In the genomic region with DNA sequence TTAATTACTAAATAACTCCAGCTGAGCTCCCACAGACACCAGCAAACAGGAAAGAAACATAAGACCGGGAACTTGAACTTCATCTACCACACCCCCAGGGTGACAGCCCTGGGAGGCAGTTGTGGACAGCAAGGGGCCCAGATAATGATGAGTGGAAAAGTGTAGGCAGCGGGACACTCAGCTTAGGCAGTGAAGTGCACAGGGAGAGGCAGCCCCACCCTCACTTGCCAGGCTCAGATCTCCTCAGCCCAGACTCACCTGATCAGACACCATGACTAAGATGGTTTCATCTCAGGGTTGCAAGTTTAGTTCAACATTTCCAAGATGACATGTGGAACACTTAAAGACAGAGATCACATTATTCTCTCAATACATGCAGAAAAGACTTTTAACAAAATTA, we compare ENCODE assay signal across 21 mouse cellular contexts. TPM values are rescaled to one million over a fixed set of nuclear protein-coding genes. Genes with fewer than 3 reads are reported as not detected.
DNase-seq lines count a peak whose midpoint lies in the region; ATAC-seq lines count a peak whose summit lies in the region.
"Had no signal": no experiment of that assay in that cellular context is flagged by ENCODE, and none has a peak within 500 bp of the region (broad histone marks: within the 10 kb centered on the region; RNA-seq: fewer than 3 reads in every experiment).

No protein-coding gene starts in this region.

- H3K36me3 ChIP-seq in heart, embryonic 12.5 days: no peaks in the 10 kb centered on the region
- no peaks in the 10 kb centered on the region for H3K36me3 ChIP-seq in intestine, embryonic 16.5 days (ENCODE audit: control insufficient read depth, insufficient read depth, low read length)
- H3K36me3 ChIP-seq in liver, embryonic 13.5 days: no peaks in the 10 kb centered on the region
- H3K36me3 ChIP-seq: embryonic facial prominence, embryonic 13.5 days; forebrain, embryonic 12.5 days; hindbrain, embryonic 10.5 days had no signal

- H3K27me3 ChIP-seq in heart, embryonic 12.5 days (replicated peaks): no peaks in the 10 kb centered on the region
- no peaks in the 10 kb centered on the region for H3K27me3 ChIP-seq in intestine, embryonic 16.5 days (replicated peaks; ENCODE audit: control insufficient read depth, insufficient read depth, low read length)
- peaks cover 4% of the 10 kb centered on the region; the same call in 1 of the 2 replicates for H3K27me3 ChIP-seq in liver, embryonic 13.5 days
- H3K27me3 ChIP-seq: CH12.LX; embryonic facial prominence, embryonic 13.5 days had no signal

- no peak overlapping the region for H3K9ac ChIP-seq in heart, embryonic 12.5 days
- no peak overlapping the region for H3K9ac ChIP-seq in intestine, embryonic 16.5 days (ENCODE audit: low read depth, low read length)
- H3K9ac ChIP-seq in liver, embryonic 13.5 days: no peak overlapping the region
- H3K9ac ChIP-seq: embryonic facial prominence, embryonic 13.5 days; forebrain, embryonic 12.5 days; hindbrain, embryonic 14.5 days had no signal

- DNase-seq in heart, postnatal 14 days: no peak
- DNase-seq in c-Kit-negative CD71-positive TER-119-positive erythroid progenitor cells, embryonic 14.5 days (ENCODE audit: low read depth, low spot score): peak; percentile 48
- DNase-seq in liver, embryonic 13.5 days: peak; percentile 67
- DNase-seq in spleen, postnatal 36 days (ENCODE audit: low spot score in 2 of 2): no peak
- no peak for DNase-seq in urinary bladder, postnatal 36 days (ENCODE audit: low spot score in 2 of 2)
- DNase-seq: adrenal gland, adult 8-10 months; adrenal gland, postnatal 36 days; cerebellum, adult 11-12 months; cerebellum, adult 9-10 months; cerebellum, postnatal 36 days; gastrocnemius, postnatal 10 days; heart, adult 18-20 months; heart, postnatal 10 days had no signal

- intact Hi-C loops in heart, postnatal 14 days (cut with DNase I): loop anchor here (10.0 kb wide), 1 partner anchor 156 kb away; no protein-coding TSS in a partner anchor

- H3K4me2 ChIP-seq in heart, embryonic 12.5 days: no peak overlapping the region
- H3K4me2 ChIP-seq in intestine, embryonic 16.5 days (ENCODE audit: low read depth, low read length): no peak overlapping the region
- no peak overlapping the region for H3K4me2 ChIP-seq in liver, embryonic 13.5 days
- H3K4me2 ChIP-seq: embryonic facial prominence, embryonic 13.5 days; forebrain, embryonic 12.5 days; hindbrain, embryonic 14.5 days had no signal

- WGBS in heart, embryonic 12.5 days: 36% methylated on average over 2 of the region's 2 CpGs
- WGBS in intestine, embryonic 16.5 days: 52% methylated on average over 2 of the region's 2 CpGs
- WGBS in liver, embryonic 13.5 days (ENCODE audit: insufficient replicate concordance): 41% methylated on average over 2 of the region's 2 CpGs

- no peaks in the 10 kb centered on the region; the same call in 1 of the 2 replicates for H3K4me1 ChIP-seq in heart, embryonic 12.5 days (replicated peaks)
- no peaks in the 10 kb centered on the region for H3K4me1 ChIP-seq in intestine, embryonic 16.5 days (ENCODE audit: control insufficient read depth, insufficient read depth, low read length)
- peaks cover 9% of the 10 kb centered on the region for H3K4me1 ChIP-seq in liver, embryonic 13.5 days (replicated peaks)
- H3K4me1 ChIP-seq: embryonic facial prominence, embryonic 13.5 days; forebrain, embryonic 12.5 days; hindbrain, embryonic 10.5 days had no signal

- no peak overlapping the region for H3K27ac ChIP-seq in heart, embryonic 12.5 days (ENCODE audit: poor library complexity, severe bottlenecking)
- H3K27ac ChIP-seq in intestine, embryonic 16.5 days (ENCODE audit: low read length): no peak overlapping the region
- H3K27ac ChIP-seq in liver, embryonic 13.5 days: no peak overlapping the region
- H3K27ac ChIP-seq: embryonic facial prominence, embryonic 13.5 days; forebrain, embryonic 12.5 days; hindbrain, embryonic 10.5 days; hindbrain, embryonic 14.5 days had no signal

- no peak overlapping the region for H3K4me3 ChIP-seq in heart, embryonic 12.5 days
- H3K4me3 ChIP-seq in intestine, embryonic 16.5 days (ENCODE audit: low read length): no peak overlapping the region
- H3K4me3 ChIP-seq in liver, embryonic 13.5 days (replicated peaks): no peak overlapping the region
- H3K4me3 ChIP-seq: embryonic facial prominence, embryonic 13.5 days; forebrain, embryonic 12.5 days; hindbrain, embryonic 10.5 days had no signal

- ATAC-seq in heart, embryonic 12.5 days (ENCODE audit: insufficient number of reproducible peaks, low FRiP score): peak; percentile 78
- ATAC-seq in intestine, embryonic 16.5 days: peak; percentile 58
- peak; percentile 78 for ATAC-seq in liver, embryonic 13.5 days (ENCODE audit: low read depth)
- ATAC-seq: forebrain, embryonic 16.5 days had no signal

- no peaks in the 10 kb centered on the region for H3K9me3 ChIP-seq in heart, embryonic 12.5 days (replicated peaks)
- no peaks in the 10 kb centered on the region; the same call in 1 of the 2 replicates for H3K9me3 ChIP-seq in intestine, embryonic 16.5 days (ENCODE audit: control insufficient read depth, low read length)
- H3K9me3 ChIP-seq in liver, embryonic 13.5 days (replicated peaks): no peaks in the 10 kb centered on the region
- H3K9me3 ChIP-seq: embryonic facial prominence, embryonic 13.5 days had no signal

RNA-seq across cellular contexts. Expression of a gene that starts 8.3 kb away (rescaled TPM):
- 15.1 and 17.8 TPM in 2 replicates for polyA plus RNA-seq in heart, embryonic 12.5 days (2016; fragmentation: Nextera tagmentation; extraction: Ambion mirVana)
- total RNA-seq in heart, postnatal 14 days (2021): 10 to 100 TPM; 28.0 to 29.2 TPM
- polyA plus RNA-seq in intestine, embryonic 16.5 days (2015; fragmentation: Nextera tagmentation; extraction: Ambion mirVana): 18.9 and 19.0 TPM in 2 replicates
- polyA plus RNA-seq in liver, embryonic 13.5 days (2015; fragmentation: Nextera tagmentation; extraction: Ambion mirVana): 3.1 and 3.9 TPM in 2 replicates

RNA-seq across cellular contexts. Expression of a gene that starts 18.5 kb away (rescaled TPM):
- 52.1 and 53.7 TPM in 2 replicates for polyA plus RNA-seq in heart, embryonic 12.5 days (2016; fragmentation: Nextera tagmentation; extraction: Ambion mirVana)
- 10 to 100 TPM; 45.2 to 46.4 TPM for total RNA-seq in heart, postnatal 14 days (2021)
- 61.9 and 67.0 TPM in 2 replicates for polyA plus RNA-seq in intestine, embryonic 16.5 days (2015; fragmentation: Nextera tagmentation; extraction: Ambion mirVana)
- polyA plus RNA-seq in liver, embryonic 13.5 days (2015; fragmentation: Nextera tagmentation; extraction: Ambion mirVana): 20.0 and 24.4 TPM in 2 replicates

Comparison
In these comparisons a context has a peak if more than half of its experiments do, and no peak if none do; other contexts are left out.
1. DNase-seq: peak in c-Kit-negative CD71-positive TER-119-positive erythroid progenitor cells, embryonic 14.5 days (single experiment) and liver, embryonic 13.5 days (single experiment); none in heart, postnatal 14 days (0 of 2), spleen, postnatal 36 days (0 of 2) and urinary bladder, postnatal 36 days (0 of 2).
2. Peak in every context shown above with its lines, with median percentiles within 50 percentile points of each other: ATAC-seq.